Mouse (Mus musculus): Measurements from ENCODE around the gene S100a3. TPM values are rescaled to one million over a fixed set of nuclear protein-coding genes. Genes with fewer than 3 reads are reported as not detected.

S100a3 gene
- polyA plus RNA-seq, 1 experiment from 2014 or later, result not detected

DNA sequence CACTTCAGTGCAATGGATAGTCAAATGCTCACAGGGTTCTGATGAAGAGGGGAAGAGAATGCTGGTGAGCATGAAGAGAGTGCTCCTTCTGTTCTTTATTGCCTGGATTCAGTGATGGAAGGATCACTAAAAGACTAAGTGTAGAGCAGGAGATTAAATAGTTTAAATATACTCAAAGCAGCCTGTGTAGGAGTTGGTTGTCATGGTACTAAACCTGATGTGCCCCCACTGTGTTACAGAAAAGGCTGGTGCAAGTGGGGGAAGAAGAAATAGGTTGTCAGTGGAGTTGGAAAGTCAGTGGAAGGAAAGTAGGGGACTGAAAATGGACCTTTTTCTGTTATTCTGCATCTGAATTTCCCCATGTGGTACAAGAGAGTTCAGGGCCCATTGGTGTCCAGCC, 88.6 kb downstream of the S100a3 start:
- Histone ChIP-seq H3K9me3 (no peaks in the 10 kb centered on the region), H3K4me2 (no peak overlapping the region), H3K27me3 (replicated peaks) (no peaks in the 10 kb centered on the region), H3K9ac (no peak overlapping the region), H3K4me3 (no peak overlapping the region), H3K36me3 (replicated peaks) (no peaks in the 10 kb centered on the region), H3K27ac (no peak overlapping the region), H3K4me1 (no peaks in the 10 kb centered on the region)
- no peak for ATAC-seq (replicated peaks)

DNA sequence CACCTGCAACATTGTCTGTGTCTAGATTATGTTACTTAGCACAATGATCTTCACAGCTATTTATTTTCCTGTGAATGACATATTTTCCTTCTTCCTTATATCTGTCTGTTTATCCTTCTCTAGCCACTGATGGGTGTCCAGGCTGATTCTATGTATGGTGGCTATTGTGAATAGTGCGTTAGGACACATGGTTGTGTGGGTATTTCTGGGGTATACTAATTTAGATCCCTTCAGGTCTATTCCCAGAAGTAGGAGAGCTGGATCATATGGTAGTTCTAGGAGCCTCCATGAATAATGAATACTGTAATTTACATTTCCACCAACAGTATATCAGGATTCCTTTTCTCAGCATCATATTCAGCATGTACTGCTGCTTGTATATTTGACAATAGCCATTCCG, 89.5 kb downstream of the S100a3 start:
- Histone ChIP-seq H3K27me3 (replicated peaks) (no peaks in the 10 kb centered on the region), H3K36me3 (replicated peaks) (no peaks in the 10 kb centered on the region), H3K4me1 (no peaks in the 10 kb centered on the region), H3K27ac (no peak overlapping the region), H3K9me3 (no peaks in the 10 kb centered on the region), H3K9ac (no peak overlapping the region), H3K4me2 (no peak overlapping the region), H3K4me3 (no peak overlapping the region)
- WGBS, result 94% methylated on average over 2 of the region's 2 CpGs
- ATAC-seq (replicated peaks), result no peak

Other genes with a start within 250 kb of the S100a3 start
- 35.1 and 38.6 TPM in 2 replicates for gene Slc27a3, start 170.6 kb upstream of the S100a3 start, polyA plus RNA-seq (2015; fragmentation: Nextera tagmentation; extraction: Ambion mirVana)
- 37.8 and 39.2 TPM in 2 replicates for gene Ints3, start 127.0 kb upstream of the S100a3 start, polyA plus RNA-seq (2015; fragmentation: Nextera tagmentation; extraction: Ambion mirVana)
- 2.7 and 3.0 TPM in 2 replicates for gene Npr1, start 94.7 kb upstream of the S100a3 start, polyA plus RNA-seq (2015; fragmentation: Nextera tagmentation; extraction: Ambion mirVana)
- gene Ilf2, start 84.5 kb upstream of the S100a3 start, polyA plus RNA-seq (2015; fragmentation: Nextera tagmentation; extraction: Ambion mirVana), result 263 and 264 TPM in 2 replicates
- 83.4 and 89.2 TPM in 2 replicates for gene Snapin, start 69.5 kb upstream of the S100a3 start, polyA plus RNA-seq (2015; fragmentation: Nextera tagmentation; extraction: Ambion mirVana)
- gene Chtop, start 51.1 kb upstream of the S100a3 start, polyA plus RNA-seq (2015; fragmentation: Nextera tagmentation; extraction: Ambion mirVana), result 184 and 185 TPM in 2 replicates
- gene S100a1, start 46.2 kb upstream of the S100a3 start, polyA plus RNA-seq (2015; fragmentation: Nextera tagmentation; extraction: Ambion mirVana), result 11.5 and 13.4 TPM in 2 replicates
- gene S100a13, start 46.1 kb upstream of the S100a3 start, polyA plus RNA-seq (2015; fragmentation: Nextera tagmentation; extraction: Ambion mirVana), result 7.0 and 7.4 TPM in 2 replicates
- gene S100a14, start 33.7 kb upstream of the S100a3 start, polyA plus RNA-seq (2015; fragmentation: Nextera tagmentation; extraction: Ambion mirVana), result 0.40 TPM in 1 of 2 replicates, not detected in the other
- gene S100a16, start 23.3 kb upstream of the S100a3 start, polyA plus RNA-seq (2015; fragmentation: Nextera tagmentation; extraction: Ambion mirVana), result 32.3 and 35.2 TPM in 2 replicates
- gene S100a2, start 29.7 kb downstream of the S100a3 start, polyA plus RNA-seq (2015; fragmentation: Nextera tagmentation; extraction: Ambion mirVana), result not detected in 2 replicates
- not detected in 2 replicates for gene Gm42674, start 41.3 kb downstream of the S100a3 start, polyA plus RNA-seq (2015; fragmentation: Nextera tagmentation; extraction: Ambion mirVana)
- 0.52 and 0.78 TPM in 2 replicates for gene S100a4, start 43.2 kb downstream of the S100a3 start, polyA plus RNA-seq (2015; fragmentation: Nextera tagmentation; extraction: Ambion mirVana)
- gene S100a5, start 47.9 kb downstream of the S100a3 start, polyA plus RNA-seq (2015; fragmentation: Nextera tagmentation; extraction: Ambion mirVana), result not detected in 2 replicates
- 18.4 and 25.6 TPM in 2 replicates for gene S100a6, start 52.3 kb downstream of the S100a3 start, polyA plus RNA-seq (2015; fragmentation: Nextera tagmentation; extraction: Ambion mirVana)
- gene S100a7a, start 93.4 kb downstream of the S100a3 start, polyA plus RNA-seq (2015; fragmentation: Nextera tagmentation; extraction: Ambion mirVana), result not detected in 2 replicates
- gene S100a8, start 108.4 kb downstream of the S100a3 start, polyA plus RNA-seq (2015; fragmentation: Nextera tagmentation; extraction: Ambion mirVana), result 1.7 and 14.5 TPM in 2 replicates
- gene S100a9, start 135.1 kb downstream of the S100a3 start, polyA plus RNA-seq (2015; fragmentation: Nextera tagmentation; extraction: Ambion mirVana), result 2.1 and 11.5 TPM in 2 replicates
- not detected in 2 replicates for gene Pglyrp4, start 166.3 kb downstream of the S100a3 start, polyA plus RNA-seq (2015; fragmentation: Nextera tagmentation; extraction: Ambion mirVana)
- gene Gm5849, start 217.3 kb downstream of the S100a3 start, polyA plus RNA-seq (2015; fragmentation: Nextera tagmentation; extraction: Ambion mirVana), result not detected in 2 replicates

Data from midbrain, embryonic 15.5 days (tissue).